Comparison of ENCODE assay signal across 21 mouse cellular contexts in the genomic region with DNA sequence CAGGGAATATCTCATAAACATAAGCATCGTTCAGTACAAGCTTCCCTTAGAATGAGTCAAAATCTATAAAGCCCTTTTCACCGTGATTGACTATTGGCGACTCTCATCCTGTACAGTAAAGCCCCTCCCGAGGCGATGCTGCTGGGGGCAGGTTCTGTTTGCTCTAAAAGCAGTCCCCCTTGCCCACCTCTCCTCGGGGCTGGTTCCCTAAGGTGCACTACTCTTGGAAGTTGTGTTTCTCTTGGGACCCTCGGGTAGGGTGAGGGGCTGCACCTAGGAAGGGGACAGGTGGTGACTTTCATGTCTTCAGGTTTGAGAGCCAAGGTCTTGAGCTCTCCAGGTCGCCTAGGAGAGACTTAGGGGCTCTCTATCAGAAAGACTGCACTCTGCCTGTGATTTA.
"Had no signal": no experiment of that assay in that cellular context is flagged by ENCODE, and none has a peak within 500 bp of the region (broad histone marks: within the 10 kb centered on the region; RNA-seq: fewer than 3 reads in every experiment).

No protein-coding gene starts in this region.

- DNase-seq: kidney, postnatal 10 days; kidney, postnatal 36 days; layer of hippocampus, postnatal 36 days; left cerebral cortex, postnatal 4 days; liver, postnatal 0 days; lung, embryonic 14.5 days; retina, postnatal 1 day; right cerebral cortex, postnatal 25 days; spleen, adult 18-20 months; thymus, postnatal 25 days had no signal

- H3K27ac ChIP-seq: limb, embryonic 12.5 days; limb, embryonic 15.5 days; liver, embryonic 14.5 days; macrophage; midbrain, embryonic 12.5 days; midbrain, embryonic 15.5 days; neural tube, embryonic 13.5 days; stomach, embryonic 15.5 days had no signal

- H3K9me3 ChIP-seq: limb, embryonic 12.5 days; limb, embryonic 15.5 days; midbrain, embryonic 12.5 days; midbrain, embryonic 15.5 days; neural tube, embryonic 13.5 days; stomach, embryonic 15.5 days had no signal

- H3K4me3 ChIP-seq: limb, embryonic 12.5 days; limb, embryonic 15.5 days; midbrain, embryonic 12.5 days; midbrain, embryonic 15.5 days; neural tube, embryonic 13.5 days; stomach, embryonic 15.5 days had no signal

- ATAC-seq: intestine, postnatal 0 days; liver, postnatal 0 days; lung, postnatal 0 days; midbrain, embryonic 15.5 days had no signal

- H3K9ac ChIP-seq: limb, embryonic 12.5 days; limb, embryonic 15.5 days; liver, embryonic 14.5 days; liver, postnatal 0 days; lung, embryonic 14.5 days; midbrain, embryonic 12.5 days; midbrain, embryonic 15.5 days; neural tube, embryonic 13.5 days; stomach, embryonic 15.5 days had no signal

- H3K27me3 ChIP-seq: limb, embryonic 12.5 days; limb, embryonic 15.5 days; midbrain, embryonic 12.5 days; midbrain, embryonic 15.5 days; neural tube, embryonic 13.5 days; stomach, embryonic 15.5 days had no signal

- H3K36me3 ChIP-seq: limb, embryonic 12.5 days; midbrain, embryonic 12.5 days; midbrain, embryonic 15.5 days; neural tube, embryonic 13.5 days; stomach, embryonic 15.5 days had no signal

- H3K4me2 ChIP-seq: limb, embryonic 12.5 days; limb, embryonic 15.5 days; liver, embryonic 11.5 days; lung, embryonic 14.5 days; midbrain, embryonic 12.5 days; midbrain, embryonic 15.5 days; neural tube, embryonic 13.5 days; stomach, embryonic 15.5 days had no signal
